Mouse (Mus musculus): Measurements from ENCODE around the gene Vax2. TPM values are rescaled to one million over a fixed set of nuclear protein-coding genes. Genes with fewer than 3 reads are reported as not detected.

The Vax2 gene
- total RNA-seq, 1 experiment: 2.1 TPM

DNA sequence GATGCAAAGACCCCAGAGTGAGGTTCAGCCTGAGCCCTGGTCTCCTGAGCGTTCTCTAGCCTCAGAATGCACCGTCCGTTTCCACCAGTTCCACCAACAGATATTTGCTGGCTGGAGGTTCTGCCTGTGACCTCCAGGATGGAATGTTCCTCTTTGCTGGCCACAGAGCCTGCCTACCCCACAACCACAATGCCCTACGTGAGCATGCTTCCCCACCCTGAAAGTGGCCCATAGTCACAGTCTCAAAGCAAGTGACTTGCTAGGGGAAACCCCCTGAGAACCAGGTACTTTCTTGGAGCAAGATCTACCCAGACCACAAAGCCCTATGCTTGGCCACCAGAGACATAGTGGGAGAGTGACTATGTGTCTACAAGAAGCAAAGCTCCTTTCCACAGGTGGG lies 21.7 kb upstream of the Vax2 start:
- in situ Hi-C loops (cut with MboI; ENCODE audit: low sequenced_read_pairs in 2 of 2, unreplicated experiment in 2 of 2): no loop called here
- H3K4me3 ChIP-seq (ENCODE audit: insufficient read depth in 1 of 2, low read depth in 1 of 2, low read length in 2 of 2, poor library complexity in 1 of 2, severe bottlenecking in 1 of 2): no peak overlapping the region
- DNase-seq (ENCODE audit: low read depth, low spot score): no peak
- H3K36me3 ChIP-seq (ENCODE audit: control insufficient read depth, insufficient read depth, low read length, poor library complexity, severe bottlenecking): no peaks in the 10 kb centered on the region
- TF ChIP-seq MAFK (IDR thresholded peaks at IDR 0.05; ENCODE audit: insufficient read depth, low read depth, low read length): no peak
- TF ChIP-seq ZC3H11A (IDR thresholded peaks at IDR 0.05; ENCODE audit: borderline replicate concordance, low read depth, low read length): no peak
- TF ChIP-seq HCFC1 (IDR thresholded peaks at IDR 0.05; ENCODE audit: borderline replicate concordance, insufficient read depth, low read length): no peak
- TF ChIP-seq ZNF384 (IDR thresholded peaks at IDR 0.05; ENCODE audit: low read depth, low read length): no peak
- no peak for TF ChIP-seq CHD2 (IDR thresholded peaks at IDR 0.05; ENCODE audit: low read depth, low read length)
- H3K9ac ChIP-seq (ENCODE audit: insufficient read depth, low read depth, low read length, poor library complexity, severe bottlenecking): no peak overlapping the region
- peaks cover 3 to 5% of the 10 kb centered on the region in 2 experiments; a peak in 2 of 4 replicates for H3K4me1 ChIP-seq (ENCODE audit: control insufficient read depth in 2 of 2, insufficient read depth in 2 of 2, low read length in 2 of 2, poor library complexity in 1 of 2)
- H3K27ac ChIP-seq (ENCODE audit: insufficient read depth, low read depth, low read length, poor library complexity, severe bottlenecking): no peak overlapping the region
- no peaks in the 10 kb centered on the region for H3K9me3 ChIP-seq (ENCODE audit: control insufficient read depth, insufficient read depth, low read depth, low read length)

DNA sequence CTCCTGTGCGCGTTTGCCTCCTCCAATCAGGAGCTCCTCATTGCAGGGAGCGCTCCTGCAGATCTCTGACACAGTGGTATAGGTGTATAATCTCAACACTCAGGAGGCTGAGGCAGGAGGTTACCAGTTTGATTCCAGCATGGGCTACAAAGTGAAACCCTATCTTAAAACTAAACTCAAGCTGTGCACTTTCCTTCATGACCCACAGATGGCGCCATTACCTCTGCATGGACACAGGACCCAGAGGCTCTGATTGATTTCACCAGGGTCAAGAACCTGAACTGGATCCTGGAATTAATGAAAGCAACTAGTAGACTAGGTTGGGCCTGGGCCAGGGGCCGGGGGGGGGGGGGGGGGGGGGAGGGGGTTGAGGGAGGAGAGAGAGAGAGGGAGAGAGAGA lies 20.8 kb upstream of the Vax2 start:
- no peaks in the 10 kb centered on the region for H3K36me3 ChIP-seq (ENCODE audit: control insufficient read depth, insufficient read depth, low read length, poor library complexity, severe bottlenecking)
- in situ Hi-C loops (cut with MboI; ENCODE audit: low sequenced_read_pairs in 2 of 2, unreplicated experiment in 2 of 2): loop anchor here in 1 of 2 experiments (5.0 kb wide), 1 partner anchor 57 kb away; no protein-coding TSS in a partner anchor
- TF ChIP-seq HCFC1 (IDR thresholded peaks at IDR 0.05; ENCODE audit: borderline replicate concordance, insufficient read depth, low read length) (no peak), MAFK (IDR thresholded peaks at IDR 0.05; ENCODE audit: insufficient read depth, low read depth, low read length) (no peak), ZC3H11A (IDR thresholded peaks at IDR 0.05; ENCODE audit: borderline replicate concordance, low read depth, low read length) (peak; percentile 50; the same call in 1 of the 2 replicates), CHD2 (IDR thresholded peaks at IDR 0.05; ENCODE audit: low read depth, low read length) (no peak)
- no peaks in the 10 kb centered on the region for H3K9me3 ChIP-seq (ENCODE audit: control insufficient read depth, insufficient read depth, low read depth, low read length)
- peaks cover 3 to 5% of the 10 kb centered on the region in 2 experiments; a peak in 2 of 4 replicates for H3K4me1 ChIP-seq (ENCODE audit: control insufficient read depth in 2 of 2, insufficient read depth in 2 of 2, low read length in 2 of 2, poor library complexity in 1 of 2)
- no peak overlapping the region for H3K9ac ChIP-seq (ENCODE audit: insufficient read depth, low read depth, low read length, poor library complexity, severe bottlenecking)
- no peak for DNase-seq (ENCODE audit: low read depth, low spot score)
- no peak overlapping the region for H3K4me3 ChIP-seq (ENCODE audit: insufficient read depth in 1 of 2, low read depth in 1 of 2, low read length in 2 of 2, poor library complexity in 1 of 2, severe bottlenecking in 1 of 2)
- no peak overlapping the region for H3K27ac ChIP-seq (ENCODE audit: insufficient read depth, low read depth, low read length, poor library complexity, severe bottlenecking)

DNA sequence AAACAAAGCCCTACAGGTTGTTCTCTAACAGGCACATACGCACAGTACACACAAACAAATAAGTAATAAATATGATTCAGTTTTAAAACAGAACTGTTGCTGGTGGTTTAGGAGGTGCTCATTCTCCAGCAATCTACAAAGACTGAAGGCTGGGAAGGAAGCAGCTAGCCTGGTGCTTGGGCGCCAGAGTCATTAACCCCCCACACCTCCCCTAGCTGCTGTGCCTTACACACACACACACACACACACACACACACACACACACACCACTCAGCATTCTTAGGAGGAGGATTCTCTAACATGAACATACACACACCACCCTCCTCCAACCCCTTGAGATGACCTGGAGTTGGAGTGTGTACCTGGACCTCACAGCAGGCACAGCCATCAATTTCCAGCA lies 20.1 kb upstream of the Vax2 start:
- H3K9me3 ChIP-seq (ENCODE audit: control insufficient read depth, insufficient read depth, low read depth, low read length): no peaks in the 10 kb centered on the region
- TF ChIP-seq CHD2 (IDR thresholded peaks at IDR 0.05; ENCODE audit: low read depth, low read length) (no peak), ZC3H11A (IDR thresholded peaks at IDR 0.05; ENCODE audit: borderline replicate concordance, low read depth, low read length) (no peak), ZNF384 (IDR thresholded peaks at IDR 0.05; ENCODE audit: low read depth, low read length) (no peak)
- H3K4me1 ChIP-seq (ENCODE audit: control insufficient read depth in 2 of 2, insufficient read depth in 2 of 2, low read length in 2 of 2, poor library complexity in 1 of 2): peaks cover 3 to 5% of the 10 kb centered on the region in 2 experiments; a peak in 2 of 4 replicates
- no peak overlapping the region for H3K9ac ChIP-seq (ENCODE audit: insufficient read depth, low read depth, low read length, poor library complexity, severe bottlenecking)
- no peaks in the 10 kb centered on the region for H3K36me3 ChIP-seq (ENCODE audit: control insufficient read depth, insufficient read depth, low read length, poor library complexity, severe bottlenecking)
- DNase-seq (ENCODE audit: low read depth, low spot score): no peak
- no peak overlapping the region for H3K4me3 ChIP-seq (ENCODE audit: insufficient read depth in 1 of 2, low read depth in 1 of 2, low read length in 2 of 2, poor library complexity in 1 of 2, severe bottlenecking in 1 of 2)
- H3K27ac ChIP-seq (ENCODE audit: insufficient read depth, low read depth, low read length, poor library complexity, severe bottlenecking): no peak overlapping the region
- in situ Hi-C loops (cut with MboI; ENCODE audit: low sequenced_read_pairs in 2 of 2, unreplicated experiment in 2 of 2): loop anchor here in 1 of 2 experiments (5.0 kb wide), 1 partner anchor 56 kb away; no protein-coding TSS in a partner anchor

DNA sequence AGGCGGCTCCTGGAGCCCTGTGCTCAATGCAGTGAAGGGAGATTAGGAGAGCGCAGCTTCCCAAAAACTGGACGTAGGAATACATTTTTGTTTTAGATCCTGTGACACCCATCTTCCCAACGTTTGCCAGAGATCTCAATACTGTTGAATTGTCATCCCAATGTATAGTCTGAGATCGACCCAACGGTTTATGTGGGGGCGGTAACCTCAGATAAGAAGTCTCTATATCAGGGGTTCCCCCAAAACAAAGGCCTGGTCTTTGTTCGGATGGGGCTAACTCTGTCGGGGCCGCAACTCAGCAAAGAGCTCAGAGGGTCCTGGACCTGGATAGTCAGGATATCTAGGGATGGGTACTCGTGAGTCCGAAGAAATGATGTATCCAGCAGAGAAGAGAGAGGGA lies 18.1 kb upstream of the Vax2 start:
- H3K9ac ChIP-seq (ENCODE audit: insufficient read depth, low read depth, low read length, poor library complexity, severe bottlenecking): no peak overlapping the region
- H3K9me3 ChIP-seq (ENCODE audit: control insufficient read depth, insufficient read depth, low read depth, low read length): no peaks in the 10 kb centered on the region
- TF ChIP-seq ZNF384 (IDR thresholded peaks at IDR 0.05; ENCODE audit: low read depth, low read length) (no peak), CHD2 (IDR thresholded peaks at IDR 0.05; ENCODE audit: low read depth, low read length) (no peak), HCFC1 (IDR thresholded peaks at IDR 0.05; ENCODE audit: borderline replicate concordance, insufficient read depth, low read length) (no peak), MAFK (IDR thresholded peaks at IDR 0.05; ENCODE audit: insufficient read depth, low read depth, low read length) (no peak)
- H3K36me3 ChIP-seq (ENCODE audit: control insufficient read depth, insufficient read depth, low read length, poor library complexity, severe bottlenecking): no peaks in the 10 kb centered on the region
- no peak for DNase-seq (ENCODE audit: low read depth, low spot score)
- no peak overlapping the region for H3K27ac ChIP-seq (ENCODE audit: insufficient read depth, low read depth, low read length, poor library complexity, severe bottlenecking)
- in situ Hi-C loops (cut with MboI; ENCODE audit: low sequenced_read_pairs in 2 of 2, unreplicated experiment in 2 of 2): loop anchor here in 1 of 2 experiments (5.0 kb wide), 1 partner anchor 54 kb away; no protein-coding TSS in a partner anchor
- H3K4me3 ChIP-seq (ENCODE audit: insufficient read depth in 1 of 2, low read depth in 1 of 2, low read length in 2 of 2, poor library complexity in 1 of 2, severe bottlenecking in 1 of 2): no peak overlapping the region
- H3K4me1 ChIP-seq (ENCODE audit: control insufficient read depth in 2 of 2, insufficient read depth in 2 of 2, low read length in 2 of 2, poor library complexity in 1 of 2): peaks cover 3 to 18% of the 10 kb centered on the region in 2 experiments; a peak in 2 of 4 replicates

DNA sequence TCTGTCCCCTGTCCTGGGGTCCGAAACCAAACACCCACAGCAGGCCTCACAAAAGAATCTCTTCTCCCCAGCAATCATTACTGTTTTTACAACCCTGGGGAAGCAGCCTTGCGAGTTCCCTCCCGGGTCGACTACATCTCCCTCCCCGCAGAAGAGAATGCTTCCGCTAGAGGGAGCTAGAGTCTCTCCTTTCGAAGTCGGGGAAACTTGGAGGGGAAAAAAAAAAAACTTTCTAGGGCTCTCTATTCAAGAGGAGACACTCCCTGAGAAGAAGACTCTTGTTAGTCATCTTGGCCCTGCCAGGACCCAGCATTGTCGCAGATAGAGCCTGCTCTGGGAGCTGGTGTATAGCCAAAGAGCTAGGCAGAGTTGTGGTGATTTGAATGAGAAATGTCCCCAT lies 17.2 kb upstream of the Vax2 start:
- Histone ChIP-seq H3K4me3 (ENCODE audit: insufficient read depth in 1 of 2, low read depth in 1 of 2, low read length in 2 of 2, poor library complexity in 1 of 2, severe bottlenecking in 1 of 2) (0 out of 4 replicates have a peak overlapping the region, but pooled peaks of 1 of the 2 experiments have one; percentile 31), H3K9me3 (ENCODE audit: control insufficient read depth, insufficient read depth, low read depth, low read length) (no peaks in the 10 kb centered on the region), H3K36me3 (ENCODE audit: control insufficient read depth, insufficient read depth, low read length, poor library complexity, severe bottlenecking) (no peaks in the 10 kb centered on the region), H3K9ac (ENCODE audit: insufficient read depth, low read depth, low read length, poor library complexity, severe bottlenecking) (no peak overlapping the region), H3K4me1 (ENCODE audit: control insufficient read depth in 2 of 2, insufficient read depth in 2 of 2, low read length in 2 of 2, poor library complexity in 1 of 2) (peaks cover 6 to 21% of the 10 kb centered on the region in 2 experiments; a peak in 2 of 4 replicates), H3K27ac (ENCODE audit: insufficient read depth, low read depth, low read length, poor library complexity, severe bottlenecking) (no peak overlapping the region)
- TF ChIP-seq MAFK (IDR thresholded peaks at IDR 0.05; ENCODE audit: insufficient read depth, low read depth, low read length) (no peak), ZC3H11A (IDR thresholded peaks at IDR 0.05; ENCODE audit: borderline replicate concordance, low read depth, low read length) (peak; percentile 47; the same call in 1 of the 2 replicates), ZNF384 (IDR thresholded peaks at IDR 0.05; ENCODE audit: low read depth, low read length) (peak; percentile 95)
- in situ Hi-C loops (cut with MboI; ENCODE audit: low sequenced_read_pairs in 2 of 2, unreplicated experiment in 2 of 2): loop anchor here in 1 of 2 experiments (5.0 kb wide), 1 partner anchor 53 kb away; no protein-coding TSS in a partner anchor
- no peak for DNase-seq (ENCODE audit: low read depth, low spot score)

All from ES-E14 (cell line).